Comparison of ENCODE assay signal across 25 mouse cellular contexts in genomic region chr4:149027571-149027970, GRCm38 (mm10).
DNase-seq lines count a peak whose midpoint lies in the region; ATAC-seq and TF ChIP-seq lines count a peak whose summit lies in the region.
"Had no signal": no experiment of that assay in that cellular context is flagged by ENCODE, and none has a peak within 500 bp of the region (broad histone marks: within the 10 kb centered on the region; RNA-seq: fewer than 3 reads in every experiment).

No protein-coding gene starts in this region.

- H3K4me3 ChIP-seq in heart, embryonic 10.5 days, result no peak overlapping the region
- H3K4me3 ChIP-seq in midbrain, embryonic 10.5 days, result no peak overlapping the region
- no peak overlapping the region for H3K4me3 ChIP-seq in midbrain, embryonic 15.5 days
- no peak overlapping the region for H3K4me3 ChIP-seq in CH12.LX (replicated peaks in 1 of 3; ENCODE audit: low read depth in 2 of 3, low read length in 2 of 3, poor library complexity in 1 of 3)
- H3K4me3 ChIP-seq: embryonic facial prominence, embryonic 12.5 days; erythroblast, embryonic 14.5 days; forebrain, embryonic 12.5 days; forebrain, embryonic 15.5 days; hindbrain, embryonic 12.5 days; hindbrain, embryonic 15.5 days had no signal

- no peaks in the 10 kb centered on the region for H3K27me3 ChIP-seq in heart, embryonic 10.5 days (ENCODE audit: insufficient read depth, poor library complexity, severe bottlenecking)
- peaks cover 11% of the 10 kb centered on the region; the same call in 1 of the 2 replicates for H3K27me3 ChIP-seq in midbrain, embryonic 10.5 days (ENCODE audit: low read depth, poor library complexity, severe bottlenecking)
- no peaks in the 10 kb centered on the region for H3K27me3 ChIP-seq in midbrain, embryonic 15.5 days (replicated peaks)
- H3K27me3 ChIP-seq in CH12.LX (replicated peaks), result no peaks in the 10 kb centered on the region
- H3K27me3 ChIP-seq: embryonic facial prominence, embryonic 12.5 days; forebrain, embryonic 12.5 days; forebrain, embryonic 15.5 days; hindbrain, embryonic 12.5 days; hindbrain, embryonic 15.5 days; Patski had no signal

- TF ChIP-seq CTCF in CH12.LX (conservative IDR thresholded peaks at IDR 0.05 in 1 of 2, IDR thresholded peaks at IDR 0.05 in 1 of 2; ENCODE audit: low read depth in 2 of 2, low read length in 2 of 2), result no peak

- no peak overlapping the region for H3K9ac ChIP-seq in midbrain, embryonic 15.5 days
- H3K9ac ChIP-seq in CH12.LX (ENCODE audit: insufficient read depth, low read depth), result no peak overlapping the region
- H3K9ac ChIP-seq: embryonic facial prominence, embryonic 12.5 days; forebrain, embryonic 12.5 days; forebrain, embryonic 15.5 days; hindbrain, embryonic 12.5 days; hindbrain, embryonic 15.5 days had no signal

- H3K79me2 ChIP-seq in CH12.LX (replicated peaks; ENCODE audit: control insufficient read depth, extremely low read depth, insufficient read depth, poor library complexity, severe bottlenecking), result no peaks in the 10 kb centered on the region

- TF ChIP-seq POLR2A in CH12.LX (IDR thresholded peaks at IDR 0.05; ENCODE audit: low read depth, low read length), result no peak

- dilution Hi-C loops in CH12.LX (cut with MboI; ENCODE audit: extremely low pct_ligation_motif_present, extremely low pct_unique_long_range_greater_than_20kb, low sequenced_read_pairs), result no loop called here

- 62% methylated on average over 9 of the region's 9 CpGs for WGBS in heart, embryonic 10.5 days
- 47% methylated on average over 9 of the region's 9 CpGs for WGBS in midbrain, embryonic 10.5 days
- 29% methylated on average over 9 of the region's 9 CpGs for WGBS in midbrain, embryonic 15.5 days

- no peak for TF ChIP-seq EP300 in CH12.LX (IDR thresholded peaks at IDR 0.05; ENCODE audit: low read length)

- peaks cover 27% of the 10 kb centered on the region for H3K4me1 ChIP-seq in heart, embryonic 10.5 days
- H3K4me1 ChIP-seq in midbrain, embryonic 10.5 days, result peaks cover 52% of the 10 kb centered on the region
- peaks cover 9% of the 10 kb centered on the region; the same call in 1 of the 2 replicates for H3K4me1 ChIP-seq in midbrain, embryonic 15.5 days
- H3K4me1 ChIP-seq in CH12.LX (ENCODE audit: control insufficient read depth in 1 of 2, insufficient read depth in 2 of 2), result peaks cover 2 to 15% of the 10 kb centered on the region in 2 experiments

- in situ Hi-C loops in CH12.LX (cut with MboI; ENCODE audit: low pct_ligation_motif_present, low pct_unique_long_range_greater_than_20kb, low sequenced_read_pairs), result no loop called here

- TF ChIP-seq RAD21 in CH12.LX (IDR thresholded peaks at IDR 0.05; ENCODE audit: low read depth, low read length), result no peak

- peak; percentile 36 for DNase-seq in embryo, embryonic 10.5 days (ENCODE audit: low spot score)
- no peak for DNase-seq in embryo, embryonic 10 days (ENCODE audit: low spot score)
- DNase-seq in heart, embryonic 10.5 days (ENCODE audit: low spot score), result no peak
- DNase-seq in heart, adult 9 months (ENCODE audit: low spot score in 2 of 2), result no peak
- DNase-seq in midbrain, embryonic 10.5 days (ENCODE audit: low spot score), result peak; percentile 37
- DNase-seq in CH12.LX (ENCODE audit: extremely low read depth), result peak; percentile 17
- no peak for DNase-seq in adrenal gland, adult 18-20 months (ENCODE audit: low spot score in 2 of 2)
- DNase-seq: adrenal gland, adult 2 months; adrenal gland, postnatal 14 days; cerebellum, adult 11-12 months; cerebellum, adult 8-10 months; cerebellum, postnatal 10 days; cerebellum, postnatal 36 days; gastrocnemius, postnatal 25 days; heart, adult 18-20 months had no signal

- 0 out of 2 replicates have a peak, but pooled peaks cover 5% of the 10 kb centered on the region for H3K36me3 ChIP-seq in heart, embryonic 10.5 days
- peaks cover 2% of the 10 kb centered on the region; the same call in 1 of the 2 replicates for H3K36me3 ChIP-seq in midbrain, embryonic 10.5 days
- no peaks in the 10 kb centered on the region for H3K36me3 ChIP-seq in midbrain, embryonic 15.5 days (replicated peaks)
- peaks cover 11 to 94% of the 10 kb centered on the region in 2 experiments for H3K36me3 ChIP-seq in CH12.LX (replicated peaks in 1 of 2; ENCODE audit: control insufficient read depth in 1 of 2, insufficient read depth in 1 of 2, low read length in 1 of 2)
- H3K36me3 ChIP-seq: forebrain, embryonic 12.5 days; forebrain, embryonic 15.5 days; hindbrain, embryonic 12.5 days; hindbrain, embryonic 15.5 days had no signal

- ATAC-seq in midbrain, embryonic 15.5 days (replicated peaks), result no peak
- ATAC-seq: forebrain, embryonic 15.5 days; Patski had no signal

- H3K27ac ChIP-seq in heart, embryonic 10.5 days, result 0 out of 2 replicates have a peak overlapping the region, but pooled peaks have one; percentile 3
- no peak overlapping the region for H3K27ac ChIP-seq in midbrain, embryonic 10.5 days (replicated peaks)
- H3K27ac ChIP-seq in midbrain, embryonic 15.5 days, result no peak overlapping the region
- H3K27ac ChIP-seq in CH12.LX (ENCODE audit: insufficient read depth, low read depth), result no peak overlapping the region
- H3K27ac ChIP-seq: embryonic facial prominence, embryonic 12.5 days; forebrain, embryonic 12.5 days; forebrain, embryonic 15.5 days; hindbrain, embryonic 12.5 days; hindbrain, embryonic 15.5 days had no signal

- no peak overlapping the region for H3K4me2 ChIP-seq in midbrain, embryonic 15.5 days
- no peak overlapping the region for H3K4me2 ChIP-seq in CH12.LX (ENCODE audit: insufficient read depth, low read depth, poor library complexity, severe bottlenecking)
- H3K4me2 ChIP-seq: embryonic facial prominence, embryonic 12.5 days; forebrain, embryonic 12.5 days; forebrain, embryonic 15.5 days; heart, embryonic 11.5 days; hindbrain, embryonic 12.5 days; hindbrain, embryonic 15.5 days had no signal

- H3K9me3 ChIP-seq in heart, embryonic 10.5 days, result no peaks in the 10 kb centered on the region
- H3K9me3 ChIP-seq in midbrain, embryonic 10.5 days (replicated peaks), result no peaks in the 10 kb centered on the region
- no peaks in the 10 kb centered on the region for H3K9me3 ChIP-seq in midbrain, embryonic 15.5 days
- H3K9me3 ChIP-seq in CH12.LX (replicated peaks; ENCODE audit: low read length), result no peaks in the 10 kb centered on the region
- H3K9me3 ChIP-seq: embryonic facial prominence, embryonic 12.5 days; forebrain, embryonic 12.5 days; forebrain, embryonic 15.5 days; G1E; hindbrain, embryonic 12.5 days; hindbrain, embryonic 15.5 days had no signal

TF ChIP-seq in CH12.LX, 34 proteins besides CTCF, POLR2A, EP300 and RAD21:
- no peak for TF ChIP-seq ZKSCAN1 (IDR thresholded peaks at IDR 0.05; ENCODE audit: borderline replicate concordance, low read depth, low read length)
- TF ChIP-seq MAFK (IDR thresholded peaks at IDR 0.05; ENCODE audit: insufficient replicate concordance, low read length), result no peak
- TF ChIP-seq SIN3A (IDR thresholded peaks at IDR 0.05; ENCODE audit: low read length), result no peak
- no peak for TF ChIP-seq GABPA (IDR thresholded peaks at IDR 0.05; ENCODE audit: insufficient replicate concordance, low read depth, low read length)
- no peak for TF ChIP-seq IRF4 (IDR thresholded peaks at IDR 0.05; ENCODE audit: low read depth, low read length)
- no peak for TF ChIP-seq NRF1 (IDR thresholded peaks at IDR 0.05; ENCODE audit: low read depth, low read length)
- TF ChIP-seq MXI1 (IDR thresholded peaks at IDR 0.05; ENCODE audit: low read depth, low read length), result no peak
- TF ChIP-seq TBP (conservative IDR thresholded peaks at IDR 0.05; ENCODE audit: low read depth, low read length), result no peak
- TF ChIP-seq ELF1 (IDR thresholded peaks at IDR 0.05; ENCODE audit: low read depth, low read length), result no peak
- TF ChIP-seq MYC (IDR thresholded peaks at IDR 0.05; ENCODE audit: low read depth, low read length), result no peak
- TF ChIP-seq TCF12 (IDR thresholded peaks at IDR 0.05; ENCODE audit: low read depth, low read length), result no peak
- no peak for TF ChIP-seq ZMIZ1 (IDR thresholded peaks at IDR 0.05; ENCODE audit: low read depth, low read length)
- TF ChIP-seq ZNF384 (IDR thresholded peaks at IDR 0.05; ENCODE audit: low read depth, low read length), result no peak
- no peak for TF ChIP-seq PAX5 (IDR thresholded peaks at IDR 0.05; ENCODE audit: low read length)
- no peak for TF ChIP-seq MEF2A (IDR thresholded peaks at IDR 0.05; ENCODE audit: borderline replicate concordance, low read depth, low read length)

Comparison
In these comparisons a context has a peak if more than half of its experiments do, and no peak if none do; other contexts are left out.
1. DNase-seq: peak in embryo, embryonic 10.5 days (single experiment), midbrain, embryonic 10.5 days (single experiment) and CH12.LX (single experiment); none in embryo, embryonic 10 days (single experiment), heart, embryonic 10.5 days (single experiment), heart, adult 9 months (0 of 2) and adrenal gland, adult 18-20 months (0 of 2).